Mouse (Mus musculus) kidney, embryonic 14.5 days (tissue): ENCODE measurements around the gene Eif2b2. TPM values are rescaled to one million over a fixed set of nuclear protein-coding genes. Genes with fewer than 3 reads are reported as not detected.
A peak's percentile ranks its signal among the peaks of the same experiment; 100 is the strongest.

Source experiments
- ATAC-seq: fragments of 200-750 bp; cut with Nextera tagmentation; 2 replicates; pipeline ENCODE4 v1.8.0; 2017; ENCODE audit warnings: moderate number of reproducible peaks, mild to moderate bottlenecking, moderate TSS enrichment, moderate library complexity; ENCODE audit not compliant: low FRiP score, low TSS enrichment
- H3K27ac ChIP-seq: fragments of 300-500 bp; sonication (generic); 2 replicates; pipeline ENCODE4 v1.5.1; 2014; ENCODE audit warnings: low read depth, mild to moderate bottlenecking, low read length, moderate library complexity, mixed read lengths
- H3K27me3 ChIP-seq: fragments of 300-500 bp; sonication (generic); 2 replicates; pipeline ENCODE4 v1.6.1; 2014; ENCODE audit warnings: mild to moderate bottlenecking, low read length; ENCODE audit not compliant: control insufficient read depth, insufficient read depth
- H3K36me3 ChIP-seq: fragments of 300-500 bp; sonication (generic); 2 replicates; pipeline ENCODE4 v1.6.1; 2014; ENCODE audit warnings: low read length, mixed read lengths; ENCODE audit not compliant: control insufficient read depth, insufficient read depth
- H3K4me1 ChIP-seq: fragments of 300-500 bp; sonication (generic); 2 replicates; pipeline ENCODE4 v1.6.1; 2014; ENCODE audit warnings: low read length, mixed read lengths; ENCODE audit not compliant: control insufficient read depth, insufficient read depth
- H3K4me2 ChIP-seq: fragments of 300-500 bp; sonication (generic); replicated peaks from 2 replicates; pipeline ENCODE4 v1.6.1; 2014; ENCODE audit warnings: low read depth, mild to moderate bottlenecking, low read length
- H3K4me3 ChIP-seq: fragments of 300-500 bp; sonication (generic); 2 replicates; pipeline ENCODE4 v1.5.1; 2014; ENCODE audit warnings: mild to moderate bottlenecking, low read length
- H3K9ac ChIP-seq: fragments of 300-500 bp; sonication (generic); 2 replicates; pipeline ENCODE4 v1.6.1; 2014; ENCODE audit warnings: low read depth, mild to moderate bottlenecking, low read length, moderate library complexity
- H3K9me3 ChIP-seq: fragments of 300-500 bp; sonication (generic); 2 replicates; pipeline ENCODE4 v1.6.1; 2016; ENCODE audit warnings: low read length; ENCODE audit not compliant: control insufficient read depth
- WGBS: fragments of 180-500 bp; shearing (Covaris S2); extraction: QIAGEN DNeasy Blood & Tissue Kit; methylation state at CpG from one replicate; pipeline ENCODE4 v1.1.7; 2014; 5-methylcytosine and 5-hydroxymethylcytosine counted together
- polyA plus RNA-seq: library from polyadenylated mRNA; unstranded; fragments of >200 nt; fragmentation: Nextera tagmentation; extraction: Ambion mirVana; gene quantifications from 2 replicates; pipeline ENCODE4 v1.2.1, GENCODE M21; 2014

Gene Eif2b2
- polyA plus RNA-seq, 1 experiment from 2014 or later = 105 TPM

DNA sequence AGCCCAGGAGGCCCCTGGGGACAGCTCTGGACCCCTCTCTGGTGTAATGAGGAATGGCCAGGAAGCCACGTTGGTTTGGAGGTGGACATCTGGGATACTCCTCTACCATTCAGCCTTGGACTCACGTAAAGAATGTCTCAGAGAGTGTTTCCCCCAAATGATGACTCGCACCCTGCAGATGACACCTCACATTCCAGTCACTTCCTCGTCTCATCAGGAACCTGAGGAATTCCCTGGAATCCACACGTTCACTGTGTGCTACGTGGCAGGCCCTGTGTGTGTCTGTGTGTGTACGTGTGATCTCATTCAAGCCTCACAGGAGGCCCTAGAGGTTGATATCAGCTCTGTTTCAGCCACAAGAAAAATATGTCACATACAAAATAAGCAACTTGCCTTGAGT lies 32.9 kb upstream of the Eif2b2 start:
- no peak overlapping the region for H3K27ac ChIP-seq
- WGBS = 66% methylated on average over 7 of the region's 7 CpGs

DNA sequence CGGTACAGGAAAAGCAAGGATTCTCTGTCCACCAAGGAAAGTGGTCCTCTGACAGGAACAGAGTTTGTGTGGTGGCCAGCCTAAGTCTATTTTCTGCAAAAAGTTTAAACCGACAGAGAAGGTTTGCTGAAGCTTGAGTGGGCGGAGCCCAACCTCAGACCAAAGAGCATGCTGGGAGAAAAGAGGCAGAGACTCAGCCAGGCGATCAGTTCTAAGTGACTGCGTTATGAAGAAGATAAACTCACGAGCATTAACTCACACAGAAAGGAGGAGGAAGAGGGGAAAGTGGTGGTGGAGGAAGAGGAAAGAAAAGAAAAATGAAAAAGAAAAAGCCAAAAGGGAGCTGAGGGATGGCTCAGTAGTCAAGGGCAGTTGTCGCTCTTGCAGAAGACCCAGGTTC lies 29.0 kb upstream of the Eif2b2 start:
- H3K4me3 ChIP-seq = no peak overlapping the region
- no peaks in the 10 kb centered on the region for H3K27me3 ChIP-seq
- peaks cover 16% of the 10 kb centered on the region for H3K4me1 ChIP-seq
- ATAC-seq = no peak
- no peaks in the 10 kb centered on the region for H3K36me3 ChIP-seq
- H3K9ac ChIP-seq = no peak overlapping the region
- no peak overlapping the region for H3K4me2 ChIP-seq
- H3K27ac ChIP-seq = no peak overlapping the region
- WGBS = 76% methylated on average over 7 of the region's 7 CpGs
- H3K9me3 ChIP-seq = no peaks in the 10 kb centered on the region

More for the DNA sequence above, 32.9 kb upstream of the Eif2b2 start:
- Histone ChIP-seq H3K9me3 (no peaks in the 10 kb centered on the region), H3K9ac (no peak overlapping the region), H3K27me3 (no peaks in the 10 kb centered on the region), H3K4me2 (no peak overlapping the region), H3K4me3 (no peak overlapping the region), H3K36me3 (no peaks in the 10 kb centered on the region), H3K4me1 (peaks cover 13% of the 10 kb centered on the region)
- ATAC-seq = no peak

DNA sequence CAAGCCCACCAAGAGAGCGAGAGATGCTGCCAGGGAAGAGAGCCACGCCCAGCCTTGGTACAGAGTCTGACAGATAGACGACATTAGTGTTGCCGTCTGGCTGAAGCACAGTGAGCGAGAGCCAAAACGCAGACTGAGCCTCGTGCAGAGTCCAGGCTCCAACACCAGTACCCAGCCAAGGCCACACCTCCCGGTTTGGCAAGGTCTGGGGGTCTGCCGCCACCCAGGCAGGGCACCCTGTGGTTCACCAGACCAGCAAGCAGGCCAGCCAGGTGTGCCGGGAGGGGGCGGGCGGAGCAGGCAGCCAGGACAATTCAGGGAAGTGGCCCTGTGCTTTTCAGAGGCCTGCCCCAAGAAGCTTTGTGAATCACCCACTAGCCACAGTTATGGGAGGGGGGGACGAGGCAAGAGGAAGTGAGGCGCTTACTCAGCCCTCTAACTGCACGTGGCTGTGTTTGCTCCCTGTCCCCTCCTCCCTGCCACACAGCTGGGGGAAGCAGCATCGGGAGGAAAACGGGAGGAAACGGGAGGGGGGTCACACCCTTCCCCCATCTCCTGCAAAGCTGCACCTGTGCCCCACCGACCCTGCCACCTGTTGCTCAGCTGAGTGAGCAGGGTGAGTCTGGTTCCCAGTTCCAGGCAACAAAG lies 26.7 kb upstream of the Eif2b2 start:
- peak; percentile 25; the same call in 1 of the 2 replicates for ATAC-seq
- WGBS = 25% methylated on average over 19 of the region's 19 CpGs
- Histone ChIP-seq H3K27ac (no peak overlapping the region), H3K4me2 (no peak overlapping the region), H3K9me3 (no peaks in the 10 kb centered on the region), H3K4me1 (peaks cover 29% of the 10 kb centered on the region), H3K27me3 (no peaks in the 10 kb centered on the region), H3K36me3 (no peaks in the 10 kb centered on the region), H3K9ac (no peak overlapping the region), H3K4me3 (no peak overlapping the region)

- ATAC-seq = no peak
- 82% methylated on average over 10 of the region's 10 CpGs for WGBS
- no peak overlapping the region for H3K9ac ChIP-seq
- H3K36me3 ChIP-seq = no peaks in the 10 kb centered on the region
- H3K4me1 ChIP-seq = peaks cover 31% of the 10 kb centered on the region
- H3K9me3 ChIP-seq = no peaks in the 10 kb centered on the region
- H3K4me3 ChIP-seq = no peak overlapping the region
- H3K27ac ChIP-seq = no peak overlapping the region
- H3K27me3 ChIP-seq = no peaks in the 10 kb centered on the region
- H3K4me2 ChIP-seq = no peak overlapping the region
Measured at GRCm38 (mm10) chr12:85193146-85193545, 26.1 kb upstream of the Eif2b2 start.

DNA sequence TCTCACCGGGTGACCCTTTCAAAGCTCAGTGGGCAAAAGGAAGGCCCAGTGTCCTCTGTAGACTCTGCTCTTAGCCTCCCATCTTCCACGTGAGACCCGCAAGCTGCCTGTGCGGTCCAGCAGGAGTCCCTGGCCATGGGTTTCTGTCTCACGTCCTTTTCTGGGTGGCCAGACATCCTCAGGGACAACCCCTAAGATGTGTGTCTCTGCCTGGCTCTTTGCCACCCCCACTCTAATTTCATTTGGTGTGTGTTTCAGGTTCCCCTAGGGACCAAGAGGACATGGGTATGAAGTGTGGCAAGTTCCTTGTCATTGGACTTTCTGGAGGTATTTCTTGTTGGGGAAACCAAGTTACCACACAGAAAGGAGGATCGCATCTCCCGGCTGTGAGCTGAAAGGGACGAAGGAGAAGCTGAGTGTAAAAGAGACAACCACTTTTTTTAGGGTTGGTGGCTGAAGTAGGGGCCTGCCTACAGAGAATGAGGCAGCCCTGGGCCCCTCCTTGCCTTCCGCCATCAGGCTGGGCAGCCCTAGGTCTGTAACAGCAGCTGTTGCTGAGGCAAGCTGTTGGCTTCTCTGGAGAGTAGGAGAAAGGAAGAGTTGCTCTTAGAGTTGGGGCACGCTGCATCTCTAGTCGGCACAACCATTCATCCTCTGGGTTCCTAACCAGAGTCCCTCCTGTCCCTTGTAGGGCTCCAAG lies 25.2 kb upstream of the Eif2b2 start:
- H3K4me2 ChIP-seq = no peak overlapping the region
- WGBS = 91% methylated on average over 11 of the region's 11 CpGs
- H3K36me3 ChIP-seq = no peaks in the 10 kb centered on the region
- no peak overlapping the region for H3K9ac ChIP-seq
- H3K9me3 ChIP-seq = no peaks in the 10 kb centered on the region
- no peaks in the 10 kb centered on the region for H3K27me3 ChIP-seq
- H3K4me1 ChIP-seq = peaks cover 32% of the 10 kb centered on the region
- H3K4me3 ChIP-seq = no peak overlapping the region
- no peak for ATAC-seq
- H3K27ac ChIP-seq = no peak overlapping the region; the same call in 1 of the 2 replicates

DNA sequence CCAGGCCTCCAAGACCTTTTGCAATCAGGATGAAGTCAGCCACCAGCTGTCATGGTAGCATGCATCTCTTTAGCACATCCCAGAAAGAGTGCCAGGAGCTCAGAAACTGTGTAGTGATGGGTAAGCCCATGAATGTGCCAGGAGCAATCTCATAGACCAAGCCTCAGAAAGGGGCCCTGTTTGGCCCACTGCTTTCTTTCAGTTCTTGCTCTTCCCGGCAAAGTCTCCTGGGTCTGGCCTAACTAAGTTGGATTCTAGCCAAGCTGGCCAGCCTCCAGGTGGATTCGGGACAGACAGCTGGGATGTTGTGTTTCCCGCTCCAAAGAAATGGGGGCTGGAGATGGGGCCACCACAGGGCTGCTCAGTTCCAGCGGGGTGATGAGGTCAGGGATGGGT lies 24.7 kb upstream of the Eif2b2 start:
- no peak overlapping the region for H3K4me3 ChIP-seq
- 34% methylated on average over 4 of the region's 4 CpGs for WGBS
- H3K9ac ChIP-seq = no peak overlapping the region
- peaks cover 32% of the 10 kb centered on the region for H3K4me1 ChIP-seq
- H3K27me3 ChIP-seq = no peaks in the 10 kb centered on the region
- H3K9me3 ChIP-seq = no peaks in the 10 kb centered on the region
- no peak for ATAC-seq
- no peak overlapping the region for H3K4me2 ChIP-seq
- no peak overlapping the region; the same call in 1 of the 2 replicates for H3K27ac ChIP-seq
- H3K36me3 ChIP-seq = no peaks in the 10 kb centered on the region

DNA sequence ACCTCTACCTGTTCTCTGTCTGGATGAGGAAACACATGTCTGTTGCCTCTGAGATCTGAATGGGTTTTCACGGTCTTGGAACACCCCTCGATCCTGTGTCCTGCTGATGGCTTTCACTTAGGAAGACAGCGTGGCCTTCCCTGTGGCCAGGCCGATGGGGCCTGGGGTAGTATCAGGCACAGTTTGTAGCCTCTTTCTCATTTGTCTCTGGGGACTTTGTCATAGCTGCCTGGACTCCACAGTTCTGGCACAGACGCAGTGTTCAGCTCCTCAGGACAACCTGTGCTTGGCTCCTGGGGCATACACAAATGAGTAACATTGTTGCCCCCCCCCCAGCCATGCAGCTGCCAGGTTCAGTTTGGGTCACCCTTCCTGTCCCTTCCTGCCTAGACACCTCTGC lies 24.2 kb upstream of the Eif2b2 start:
- Histone ChIP-seq H3K4me2 (no peak overlapping the region), H3K27ac (no peak overlapping the region), H3K9ac (no peak overlapping the region), H3K27me3 (no peaks in the 10 kb centered on the region), H3K4me1 (peaks cover 32% of the 10 kb centered on the region), H3K9me3 (no peaks in the 10 kb centered on the region), H3K36me3 (no peaks in the 10 kb centered on the region), H3K4me3 (no peak overlapping the region)
- WGBS = 70% methylated on average over 5 of the region's 5 CpGs
- no peak for ATAC-seq

- H3K4me1 ChIP-seq = peaks cover 39% of the 10 kb centered on the region
- no peaks in the 10 kb centered on the region for H3K27me3 ChIP-seq
- no peak overlapping the region for H3K4me3 ChIP-seq
- H3K27ac ChIP-seq = no peak overlapping the region
- H3K36me3 ChIP-seq = no peaks in the 10 kb centered on the region
- 66% methylated on average over 10 of the region's 10 CpGs for WGBS
- no peaks in the 10 kb centered on the region for H3K9me3 ChIP-seq
- H3K4me2 ChIP-seq = no peak overlapping the region
- no peak overlapping the region for H3K9ac ChIP-seq
- ATAC-seq = no peak
Measured at GRCm38 (mm10) chr12:85196191-85196590, 23.1 kb upstream of the Eif2b2 start.

GRCm38 (mm10) chr12:85197371-85197770 lies 21.9 kb upstream of the Eif2b2 start:
- Histone ChIP-seq H3K4me2 (no peak overlapping the region), H3K27ac (no peak overlapping the region), H3K36me3 (no peaks in the 10 kb centered on the region), H3K27me3 (no peaks in the 10 kb centered on the region), H3K9ac (no peak overlapping the region), H3K4me3 (no peak overlapping the region), H3K9me3 (no peaks in the 10 kb centered on the region), H3K4me1 (peaks cover 45% of the 10 kb centered on the region)
- WGBS = 49% methylated on average over 7 of the region's 7 CpGs
- no peak for ATAC-seq
